Mouse (Mus musculus): ENCODE data around the gene Emx2.

Gene Emx2

DNA sequence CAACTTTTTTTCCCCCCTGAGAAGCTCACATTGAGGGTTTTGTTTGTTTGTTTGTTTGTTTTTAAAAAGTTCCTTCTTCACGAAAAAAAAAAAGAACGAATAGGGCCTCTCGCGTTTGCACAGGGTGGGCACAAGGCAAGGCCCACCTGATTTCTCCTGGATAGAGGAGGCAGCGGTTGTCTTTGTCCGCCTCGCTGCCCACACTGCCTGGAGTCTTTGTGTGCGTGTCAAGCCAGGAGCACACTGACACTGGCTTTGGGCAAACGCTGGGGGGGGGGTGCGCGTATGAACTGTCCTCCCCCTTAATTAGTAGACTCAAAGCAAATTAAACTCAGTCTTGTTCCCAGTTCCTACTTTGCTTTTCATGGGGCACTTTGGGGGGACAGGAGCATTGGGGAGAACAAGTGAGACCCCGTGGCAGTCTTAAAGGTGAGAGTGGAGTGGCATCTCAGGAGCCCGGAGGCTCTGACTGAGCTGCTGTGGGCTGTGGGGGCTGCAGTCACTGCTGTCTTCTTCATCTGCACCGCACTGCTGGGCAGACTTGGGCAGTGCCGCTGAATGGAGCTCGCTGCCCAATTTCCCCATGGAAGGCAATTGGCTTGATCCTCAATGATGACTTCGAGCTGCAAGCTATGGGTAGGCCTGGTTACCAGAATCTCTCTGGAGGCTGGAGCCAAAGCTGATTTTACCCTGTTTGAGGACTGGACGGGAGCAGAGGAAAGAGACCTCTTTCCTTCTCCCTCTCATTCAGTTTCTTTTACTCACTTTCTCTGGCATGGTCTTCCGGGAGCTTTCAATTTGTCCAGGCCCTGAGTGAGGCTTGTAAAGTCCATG lies 4.5 kb downstream of the Emx2 start:
- DNase-seq, result no peak

DNA sequence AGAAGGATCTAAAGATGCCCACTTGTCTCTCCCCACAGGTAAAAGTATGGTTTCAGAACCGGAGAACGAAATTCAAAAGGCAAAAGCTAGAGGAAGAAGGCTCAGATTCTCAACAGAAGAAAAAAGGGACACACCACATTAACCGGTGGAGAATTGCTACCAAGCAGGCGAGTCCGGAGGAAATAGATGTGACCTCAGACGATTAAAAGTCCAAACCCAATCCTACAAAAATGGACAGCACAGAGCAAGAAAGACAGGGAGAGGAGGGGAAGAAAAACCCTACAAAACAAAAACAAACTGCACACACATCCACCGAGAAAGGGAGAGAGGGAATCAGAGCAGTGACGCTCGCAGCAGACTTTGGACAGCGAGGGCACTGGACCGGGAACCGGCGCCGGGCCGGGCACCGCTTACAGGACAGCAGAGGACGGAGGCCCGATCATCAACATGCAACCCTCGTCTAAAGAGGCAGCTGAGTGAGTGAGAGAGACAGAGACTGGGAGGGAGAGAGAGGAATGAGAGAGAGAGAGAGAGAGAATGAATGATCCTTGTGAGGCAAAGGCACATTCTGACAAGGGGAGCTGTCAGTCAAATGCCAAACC lies 5.8 kb downstream of the Emx2 start:
- no peak for DNase-seq

DNA sequence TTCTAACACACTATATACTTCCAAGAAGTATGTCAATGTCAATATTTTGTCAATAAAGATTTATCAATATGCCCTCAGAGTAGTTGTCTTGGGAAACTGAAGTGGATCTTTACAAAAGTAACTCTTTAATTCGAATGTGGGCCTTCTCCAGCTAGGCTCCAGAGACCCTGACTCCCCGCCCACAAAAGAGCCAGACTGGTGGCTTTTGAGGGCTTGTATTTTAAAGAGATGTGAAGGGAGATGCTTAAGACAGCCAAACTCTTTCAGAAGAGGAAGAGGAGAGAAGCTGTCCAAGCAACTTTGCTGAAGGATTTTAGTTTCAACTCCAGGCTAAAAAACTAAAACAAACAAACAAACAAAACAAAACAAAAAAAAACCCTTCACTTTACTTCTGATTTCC lies 7.1 kb downstream of the Emx2 start:
- DNase-seq, result no peak

DNA sequence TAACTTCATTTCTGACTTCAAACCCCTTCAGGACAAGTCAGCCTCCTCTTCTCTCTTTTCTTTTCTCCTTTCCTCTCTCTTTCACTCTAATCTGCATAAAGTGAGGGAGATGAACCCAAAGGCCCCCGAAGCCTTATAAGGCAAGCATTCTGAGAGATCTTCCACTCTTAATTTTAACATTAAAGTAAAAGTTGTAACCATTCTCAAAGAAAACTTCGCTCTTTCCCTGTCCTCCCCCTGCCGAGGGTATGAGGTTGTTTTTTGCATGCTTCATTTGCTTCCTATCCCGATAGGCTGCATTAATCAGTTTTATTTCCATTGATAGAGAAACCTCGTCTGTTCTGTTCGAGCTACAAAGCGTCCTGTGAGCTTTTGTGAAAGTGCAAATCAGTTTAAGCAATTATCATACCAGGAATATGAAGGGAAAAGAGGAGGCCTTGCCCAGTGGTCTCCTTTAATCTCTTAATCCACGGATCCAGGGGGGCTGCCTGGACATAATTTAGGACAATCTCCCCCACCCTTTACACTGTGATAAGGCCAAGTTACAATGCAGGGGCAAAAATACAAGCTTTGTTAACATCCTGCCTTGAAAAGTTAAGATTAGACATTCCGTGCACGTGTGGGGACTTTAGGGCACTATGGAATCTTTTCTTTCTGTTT lies 7.7 kb downstream of the Emx2 start:
- DNase-seq, result no peak

DNA sequence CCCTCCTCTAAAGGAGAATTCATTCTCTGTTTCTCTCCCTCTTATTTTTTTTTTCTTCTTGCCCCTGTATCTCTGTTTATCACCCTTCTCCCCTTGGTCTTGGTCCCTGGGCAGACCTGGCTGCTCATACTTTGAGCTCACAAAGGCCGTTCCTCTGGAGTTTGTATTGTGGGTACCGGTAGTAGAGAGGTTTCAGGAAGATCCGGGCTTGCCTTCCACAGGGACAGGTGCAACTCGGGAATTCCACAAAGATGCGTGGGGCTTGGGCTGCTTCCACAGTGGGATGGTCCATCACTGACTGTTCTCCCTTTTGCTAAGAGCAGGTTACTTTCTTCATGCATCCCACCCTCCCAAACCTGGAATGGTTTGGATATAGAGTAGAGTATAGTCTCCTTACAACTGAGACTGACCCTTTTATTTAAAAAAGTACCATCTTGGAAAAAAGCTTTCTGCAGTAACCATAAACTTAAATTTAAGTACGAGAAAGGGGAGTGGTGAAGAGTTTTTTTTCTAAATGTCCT lies 8.3 kb downstream of the Emx2 start:
- DNase-seq, result no peak

DNA sequence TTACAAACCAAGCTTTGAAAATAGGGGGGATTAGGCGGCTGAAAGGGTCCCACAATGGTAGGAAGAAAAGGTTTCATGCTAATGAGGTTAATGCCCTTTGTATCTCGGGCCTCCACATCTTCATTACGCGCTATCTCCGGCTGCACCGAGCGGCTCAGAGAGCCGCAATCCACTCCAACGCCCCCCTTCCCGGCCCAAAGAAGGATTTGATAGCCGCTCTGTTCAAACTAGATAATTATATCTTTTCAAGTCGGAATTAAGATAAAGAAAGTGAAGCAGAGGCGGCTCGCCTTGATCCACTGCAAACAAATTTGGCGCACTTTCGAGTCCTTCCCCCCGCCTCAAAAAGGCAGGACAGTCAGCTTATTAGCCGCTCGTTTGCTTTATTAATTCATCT lies 8.8 kb downstream of the Emx2 start:
- no peak for DNase-seq

DNA sequence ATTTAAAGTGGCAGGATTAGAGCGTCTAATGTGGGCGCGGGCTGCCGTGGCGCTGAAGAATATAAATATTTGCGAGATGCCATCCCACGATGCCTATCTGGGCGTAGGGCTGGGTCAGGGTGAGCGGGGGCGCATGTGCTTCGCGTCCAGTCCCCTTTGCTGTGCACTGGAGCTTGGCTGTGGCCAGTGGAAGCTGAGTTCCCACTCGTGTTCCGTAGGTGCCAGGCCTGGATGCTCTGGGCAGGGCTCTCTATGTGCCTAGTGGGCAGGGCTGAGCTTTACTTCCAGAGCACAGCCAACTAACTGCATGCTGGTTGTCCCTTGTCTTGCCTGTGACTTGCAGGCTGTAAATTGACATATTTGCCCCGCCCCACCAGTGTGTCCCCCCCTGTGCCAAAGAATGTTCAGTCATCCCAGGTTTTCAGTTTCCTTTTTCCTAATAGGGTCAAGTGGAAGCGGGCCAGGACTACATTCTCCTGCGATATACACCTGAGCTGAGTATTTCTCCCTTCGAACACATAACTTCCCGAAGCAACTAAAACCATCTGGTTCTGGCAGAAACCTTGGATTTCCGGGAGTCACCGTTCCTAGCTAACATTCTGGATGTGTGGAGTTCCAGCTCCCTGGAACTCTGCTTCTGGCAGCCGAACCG lies 9.4 kb downstream of the Emx2 start:
- no peak for DNase-seq

DNA sequence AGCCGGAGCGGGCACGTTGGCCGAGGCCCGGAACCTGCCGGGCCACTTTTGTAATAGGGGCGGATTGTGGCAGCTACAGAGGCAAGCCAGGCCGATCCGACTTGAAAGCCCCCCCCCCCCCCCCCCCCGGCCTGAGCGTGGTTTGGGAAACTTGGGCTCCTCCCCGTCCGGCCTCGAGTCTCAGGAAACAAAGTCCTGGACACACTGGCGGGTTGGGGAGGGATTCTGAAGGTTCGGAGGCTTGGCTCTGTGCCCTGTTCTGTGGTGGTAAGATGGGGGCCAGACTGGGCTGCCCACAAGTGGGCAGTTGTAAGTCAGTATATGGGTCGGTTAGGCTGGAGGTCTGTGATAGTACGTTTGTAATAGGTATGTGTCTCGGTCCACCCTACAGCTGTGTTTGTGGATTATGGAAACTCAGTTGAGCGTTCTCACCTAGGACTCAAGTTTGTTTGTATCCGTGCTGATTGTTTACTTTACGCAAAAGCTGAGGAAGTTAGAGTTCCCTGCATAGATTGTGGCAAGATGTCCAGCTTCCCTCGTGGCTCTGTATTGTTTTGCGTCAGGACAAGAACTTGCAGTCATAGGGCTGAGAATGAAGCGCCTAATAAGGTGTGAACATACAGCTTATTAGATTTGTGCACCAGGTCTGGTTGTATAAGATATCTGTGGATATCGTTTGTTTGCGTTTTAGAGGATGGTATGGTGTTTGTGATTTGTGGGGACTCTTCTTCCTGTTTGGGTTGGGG lies 10.1 kb downstream of the Emx2 start:
- no peak for DNase-seq

DNA sequence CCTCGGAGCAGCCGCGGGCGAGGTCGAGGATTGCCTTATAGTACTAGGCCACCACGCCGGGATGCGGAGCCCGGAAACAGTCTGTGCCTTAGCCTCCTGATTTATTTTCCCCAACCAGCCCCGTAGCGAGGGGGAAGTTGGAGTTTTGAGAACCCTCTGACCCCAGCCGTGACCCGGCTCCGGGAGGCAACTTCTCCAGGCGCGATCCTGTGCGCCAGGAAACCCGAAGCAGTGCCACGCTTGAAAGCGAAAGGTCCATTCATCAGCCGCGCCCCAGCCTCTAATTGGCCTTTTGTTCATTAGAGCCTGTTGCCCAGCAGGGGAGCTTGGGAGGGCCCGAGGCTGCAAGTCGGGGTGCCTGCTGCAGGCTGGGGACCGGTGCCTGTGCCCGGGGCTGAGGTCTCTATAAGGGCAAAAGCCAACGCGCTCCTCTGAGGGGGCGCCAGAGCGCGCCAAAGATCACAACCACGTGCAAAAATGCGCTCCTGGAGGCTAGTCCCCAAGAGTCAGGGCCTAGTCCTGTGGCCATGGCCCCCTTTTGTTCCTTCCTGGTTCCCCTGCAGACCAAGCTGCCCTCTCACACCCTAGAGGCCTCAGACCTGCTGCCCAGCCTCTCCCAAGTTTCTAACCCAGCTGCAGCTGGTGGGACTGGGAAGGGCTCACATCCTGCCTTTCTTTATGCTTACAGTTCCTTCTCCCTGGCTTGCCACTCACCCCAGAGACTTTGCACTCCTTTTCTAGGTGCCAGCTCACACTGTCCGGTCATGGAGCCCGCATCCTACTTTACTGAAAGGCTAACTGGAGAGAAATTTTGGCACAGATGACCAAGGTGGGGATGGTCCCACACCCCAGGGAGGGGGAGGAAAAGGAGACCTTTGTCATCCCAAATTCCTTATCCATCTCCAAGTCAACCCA lies 11.1 kb downstream of the Emx2 start:
- DNase-seq, result no peak

DNA sequence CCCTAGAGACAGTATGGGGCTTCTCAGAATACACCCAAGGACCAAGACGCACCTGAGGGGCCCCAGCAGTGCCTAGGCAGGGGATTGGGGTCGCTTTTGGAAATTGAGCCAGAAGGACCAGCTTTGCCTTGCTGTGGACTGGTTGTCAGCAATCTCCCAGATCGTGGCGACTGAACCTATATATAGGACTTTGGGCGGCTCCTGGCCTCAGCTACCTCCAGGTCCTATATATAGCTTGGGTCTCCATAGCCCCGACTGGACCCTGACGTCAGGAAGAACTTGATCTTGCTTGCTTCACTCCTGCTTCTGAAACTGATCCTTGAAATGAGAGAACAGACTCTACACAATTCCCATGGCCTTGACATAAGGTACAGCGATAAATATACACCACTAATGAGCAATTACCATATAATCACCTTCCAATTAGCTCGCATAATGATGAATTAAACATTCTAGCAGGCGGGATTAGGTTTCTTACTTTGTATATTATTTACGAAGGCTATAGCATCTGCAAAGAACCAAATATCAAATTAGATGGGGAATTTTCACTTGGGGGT lies 12.0 kb downstream of the Emx2 start:
- no peak for DNase-seq

DNA sequence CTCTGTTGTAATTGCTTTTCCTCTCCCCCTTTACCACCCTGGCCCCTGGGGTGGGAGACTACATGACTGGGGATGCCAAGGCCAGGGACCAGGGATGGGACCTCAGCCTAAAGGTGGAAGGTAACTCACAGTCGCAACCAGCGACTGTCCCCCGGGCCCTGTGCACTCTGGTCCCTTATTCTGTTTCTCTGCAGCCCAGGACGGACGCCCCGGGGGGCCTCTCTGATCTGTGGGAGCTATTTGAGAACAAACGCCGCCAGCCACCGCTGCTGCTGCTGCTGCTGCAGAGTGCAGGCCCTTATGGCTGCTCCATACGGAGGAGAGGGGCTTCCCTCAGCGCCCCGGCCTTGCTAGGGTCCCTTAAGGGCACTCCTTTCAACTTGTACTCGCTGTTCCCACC lies 12.7 kb downstream of the Emx2 start:
- DNase-seq, result no peak

DNA sequence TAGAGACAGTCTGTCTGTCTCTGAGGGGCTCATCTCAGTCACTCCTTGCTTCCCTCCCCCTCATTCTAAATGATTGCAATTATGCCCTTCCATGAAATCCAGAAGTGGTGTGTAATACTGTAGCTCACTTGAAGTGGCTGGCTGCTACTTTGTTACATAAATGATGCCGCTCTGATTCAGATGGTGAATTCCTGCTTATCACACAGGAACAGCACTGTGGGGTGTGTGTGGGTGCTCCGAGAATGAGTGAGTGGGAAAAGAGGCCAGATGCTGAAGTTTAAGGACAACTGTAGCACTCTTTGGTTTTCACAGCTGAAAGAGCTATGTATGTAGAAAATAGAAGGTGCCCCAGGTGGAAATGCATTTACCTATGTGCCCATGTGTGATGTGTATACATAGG lies 14.7 kb downstream of the Emx2 start:
- no peak for DNase-seq

DNA sequence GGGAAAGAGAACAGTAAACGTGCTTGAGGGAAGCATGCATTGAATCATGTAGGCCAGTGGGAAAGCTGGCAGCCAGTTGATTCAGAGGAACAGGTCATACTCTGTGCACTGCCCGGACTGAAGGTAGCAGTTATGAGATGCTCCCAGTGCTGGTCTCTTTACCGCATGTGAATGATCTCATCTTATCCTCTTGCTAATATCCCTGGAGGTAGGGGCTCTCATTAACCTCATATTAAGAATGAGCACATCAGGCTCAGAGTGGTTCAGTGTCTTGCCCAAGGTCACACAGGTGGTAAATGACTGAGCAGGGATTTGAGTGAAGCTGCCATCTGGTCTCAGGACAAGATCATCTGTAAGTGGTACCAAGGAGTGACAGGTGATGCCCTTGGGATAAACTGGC lies 21.7 kb downstream of the Emx2 start:
- DNase-seq, result no peak

DNA sequence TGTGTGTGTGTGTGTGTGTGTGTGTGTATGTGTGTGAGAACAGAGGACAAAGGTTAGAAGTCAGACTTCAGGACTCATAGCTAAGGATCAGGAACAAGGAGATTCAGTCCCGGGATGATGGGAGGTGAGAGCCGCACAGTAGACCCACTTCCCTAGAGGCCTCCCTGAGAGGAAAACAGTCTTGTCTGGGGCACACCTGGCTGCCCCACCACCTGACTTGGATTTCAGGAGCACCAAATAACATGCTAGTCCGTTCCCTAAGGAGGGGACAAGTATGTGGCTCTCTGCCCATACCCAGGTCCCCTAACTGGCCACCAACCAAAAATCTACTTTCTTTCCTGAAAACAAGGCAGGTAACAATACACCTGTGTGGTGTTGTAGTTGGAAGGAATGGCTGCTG lies 22.4 kb downstream of the Emx2 start:
- DNase-seq, result no peak

DNA sequence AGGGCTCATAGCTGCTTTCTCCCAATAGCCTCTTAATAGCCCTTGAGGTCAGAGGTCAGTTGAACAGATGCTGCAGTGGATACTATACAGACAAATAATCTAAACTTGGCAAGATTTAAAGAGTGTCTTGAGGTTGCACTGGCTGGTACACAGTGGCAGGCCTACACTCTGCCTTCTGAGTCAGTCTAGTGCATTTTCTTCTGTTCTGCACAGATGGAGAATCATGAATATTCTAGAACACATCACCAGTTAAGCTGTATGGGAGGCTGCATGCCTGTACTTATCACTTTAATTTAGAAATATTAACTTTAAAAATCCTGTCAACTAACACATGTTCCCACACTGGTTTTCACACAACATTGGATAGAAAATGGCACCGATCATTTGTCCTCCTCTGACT lies 34.1 kb downstream of the Emx2 start:
- no peak for DNase-seq

DNA sequence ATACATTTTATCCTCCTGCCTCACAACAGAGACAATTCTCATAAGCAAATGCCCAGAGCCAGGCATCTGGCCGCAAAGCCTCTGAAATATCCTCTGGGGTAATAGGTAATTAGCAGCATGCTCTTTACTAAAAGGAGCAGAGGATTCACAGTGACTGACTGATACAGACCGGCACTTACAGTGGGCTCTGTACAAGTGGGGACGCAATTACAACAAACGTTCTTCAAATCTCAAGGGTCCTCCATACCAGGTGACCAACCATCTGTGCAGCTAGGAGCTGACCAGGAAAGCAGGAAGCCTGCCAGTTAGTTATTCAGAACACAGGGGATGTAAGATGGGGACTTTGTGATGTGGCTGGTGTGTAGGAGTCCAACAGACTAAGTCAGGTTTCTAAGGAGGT lies 38.7 kb downstream of the Emx2 start:
- DNase-seq, result no peak

DNA sequence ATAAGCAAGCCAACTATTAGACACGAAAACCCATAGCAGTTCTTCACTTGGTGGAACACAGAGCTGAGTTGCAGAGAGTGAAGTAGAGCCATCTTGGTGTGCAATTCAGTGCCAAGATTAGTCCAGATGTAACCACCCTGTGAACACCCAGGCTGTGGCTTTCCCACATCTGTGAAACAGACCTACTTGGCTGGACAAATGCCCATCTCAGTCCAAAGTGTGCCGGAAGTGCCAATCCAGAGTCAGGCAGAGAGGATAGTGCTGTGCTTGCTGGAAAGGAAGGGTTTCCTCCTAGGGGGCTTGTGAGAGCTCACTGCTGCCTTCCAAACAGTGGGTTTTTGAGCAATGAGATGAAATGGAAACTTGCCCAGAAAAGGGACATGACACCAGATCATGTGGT lies 50.7 kb downstream of the Emx2 start:
- no peak for DNase-seq

DNA sequence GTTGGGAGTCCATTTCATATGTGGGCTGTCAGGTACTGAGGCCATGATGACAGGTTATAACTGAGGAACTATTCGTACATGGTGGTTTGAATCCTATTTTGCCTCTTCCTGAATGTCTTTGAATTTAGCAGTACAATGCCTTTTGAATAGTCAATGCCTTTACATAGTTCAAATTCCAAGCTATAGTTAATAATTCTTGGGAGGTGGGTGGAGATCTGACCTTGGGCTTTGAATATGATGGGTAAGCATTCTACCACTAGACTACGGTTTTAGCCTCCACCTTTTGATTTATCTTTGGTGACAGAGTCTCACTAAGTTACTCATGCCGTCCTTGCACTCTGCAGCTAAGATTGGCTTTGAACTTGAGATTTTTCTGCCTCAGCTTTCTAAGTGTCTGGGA lies 55.0 kb downstream of the Emx2 start:
- no peak for DNase-seq
